ENCODE assay signal across 8 mouse cellular contexts in the genomic region with DNA sequence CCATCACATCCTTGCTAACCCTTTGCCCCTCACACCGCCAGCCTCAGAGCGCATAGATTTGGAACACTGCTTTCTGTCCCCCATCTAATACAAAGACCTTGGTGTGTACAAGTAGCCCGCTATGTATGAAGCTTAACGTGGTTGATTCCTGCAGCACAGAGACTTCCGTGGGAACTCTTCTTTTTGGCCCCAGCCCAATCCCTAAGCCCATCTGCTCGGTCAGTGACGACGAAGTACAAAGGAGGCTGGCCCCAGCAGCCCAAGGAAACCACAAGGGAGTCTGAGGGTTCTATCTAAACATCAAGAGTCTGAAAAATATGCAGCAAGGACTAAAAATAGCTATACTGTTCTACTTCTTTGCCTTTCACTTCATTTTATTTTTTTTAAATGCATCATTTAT.
DNase-seq lines count a peak whose midpoint lies in the region; TF ChIP-seq lines count a peak whose summit lies in the region.

No protein-coding gene starts in this region.

- no peak for TF ChIP-seq CTCF in brain, embryonic 14.5 days (IDR thresholded peaks at IDR 0.05; ENCODE audit: borderline replicate concordance, extremely low read depth, insufficient read depth, insufficient read length)

- TF ChIP-seq POLR2A in brain, embryonic 14.5 days (IDR thresholded peaks at IDR 0.05; ENCODE audit: borderline replicate concordance, extremely low read depth, insufficient read depth, insufficient read length, poor library complexity, severe bottlenecking) = no peak

- intact Hi-C loops in gastrocnemius, postnatal 14 days (cut with DNase I; ENCODE audit: low total_unique reads) = no loop called here
- intact Hi-C loops in left cerebral cortex, postnatal 4 days (cut with DNase I) = no loop called here
- intact Hi-C loops in left cerebral cortex, postnatal 25 days (cut with DNase I) = no loop called here

- DNase-seq in gastrocnemius, postnatal 14 days = peak; percentile 14
- no peak for DNase-seq in gastrocnemius, adult 18-20 months (ENCODE audit: low spot score)
- DNase-seq in left cerebral cortex, postnatal 4 days = peak; percentile 10
- no peak for DNase-seq in left cerebral cortex, postnatal 25 days (ENCODE audit: low spot score in 2 of 2)
- peak; percentile 41 for DNase-seq in brain, embryonic 14.5 days (ENCODE audit: low read depth)
- peak; percentile 57 for DNase-seq in lung, postnatal 10 days
- DNase-seq in thymus, postnatal 10 days (ENCODE audit: low spot score in 2 of 2) = no peak
- no peak for DNase-seq in MN1 (ENCODE audit: low spot score)

Comparison
In these comparisons a context has a peak if more than half of its experiments do, and no peak if none do; other contexts are left out.
1. DNase-seq: peak in gastrocnemius, postnatal 14 days (single experiment), left cerebral cortex, postnatal 4 days (single experiment), brain, embryonic 14.5 days (single experiment) and lung, postnatal 10 days (single experiment); none in gastrocnemius, adult 18-20 months (single experiment), left cerebral cortex, postnatal 25 days (0 of 2), thymus, postnatal 10 days (0 of 2) and MN1 (single experiment).